ENCODE assay signal across 12 mouse cellular contexts in the genomic region with DNA sequence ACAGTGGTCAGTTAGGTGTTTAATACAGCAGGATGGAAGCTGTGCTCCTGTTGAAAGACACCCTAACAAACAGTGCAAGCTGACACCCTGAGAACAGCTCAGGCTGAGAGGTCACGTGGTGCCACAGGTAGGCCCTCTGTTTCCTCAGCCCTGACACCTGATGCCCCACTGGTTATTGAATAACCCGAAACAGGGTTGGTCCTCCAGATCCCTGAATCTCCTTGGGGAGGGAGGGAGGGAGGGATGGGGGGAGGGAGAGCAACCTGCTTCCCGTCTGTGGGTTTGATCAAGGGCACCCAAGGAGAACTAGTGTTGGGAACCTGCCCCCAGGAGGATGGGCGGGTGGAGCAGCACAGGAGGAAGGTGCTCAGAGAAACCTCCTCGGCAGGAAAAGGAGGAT. TPM values are rescaled to one million over a fixed set of nuclear protein-coding genes. Genes with fewer than 3 reads are reported as not detected.
A peak's percentile ranks its signal among the peaks of the same experiment; 100 is the strongest.
DNase-seq lines count a peak whose midpoint lies in the region; ATAC-seq and TF ChIP-seq lines count a peak whose summit lies in the region.
"Had no signal": no experiment of that assay in that cellular context is flagged by ENCODE, and none has a peak within 500 bp of the region (broad histone marks: within the 10 kb centered on the region; RNA-seq: fewer than 3 reads in every experiment).

No protein-coding gene starts in this region.

- intact Hi-C loops in heart, postnatal 36 days (cut with DNase I): no loop called here

- no peak overlapping the region for H3K4me3 ChIP-seq in embryonic facial prominence, embryonic 13.5 days
- no peak overlapping the region for H3K4me3 ChIP-seq in liver, adult 2 months (ENCODE audit: insufficient read depth, low read depth, low read length)
- H3K4me3 ChIP-seq: megakaryocyte, embryonic 14.5 days; myocyte had no signal

- H3K4me1 ChIP-seq in embryonic facial prominence, embryonic 13.5 days: peaks cover 13% of the 10 kb centered on the region
- H3K4me1 ChIP-seq in liver, adult 2 months (ENCODE audit: control insufficient read depth, insufficient read depth, low read length): peaks cover 3% of the 10 kb centered on the region

- 33% methylated on average over 5 of the region's 5 CpGs for WGBS in embryonic facial prominence, embryonic 13.5 days
- WGBS in liver, adult 2 months: 28% methylated on average over 5 of the region's 5 CpGs

- peak; percentile 79 for DNase-seq in kidney, adult 18-20 months
- peak; percentile 88 for DNase-seq in liver, adult 2 months (ENCODE audit: extremely low read depth, low read depth, low spot score)
- peak; percentile 46 to 76 for DNase-seq in lung, postnatal 4 days
- no peak for DNase-seq in MN1 (ENCODE audit: low spot score)
- no peak for DNase-seq in gastrocnemius, adult 18-20 months (ENCODE audit: low spot score)
- DNase-seq in heart, postnatal 36 days: no peak
- no peak for DNase-seq in thymus, postnatal 14 days
- DNase-seq: gastrocnemius, postnatal 25 days had no signal

- no peaks in the 10 kb centered on the region for H3K36me3 ChIP-seq in embryonic facial prominence, embryonic 13.5 days
- no peaks in the 10 kb centered on the region for H3K36me3 ChIP-seq in liver, adult 2 months (ENCODE audit: control insufficient read depth, insufficient read depth, low read length)

- H3K27me3 ChIP-seq in embryonic facial prominence, embryonic 13.5 days: no peaks in the 10 kb centered on the region; the same call in 1 of the 2 replicates
- H3K27me3 ChIP-seq in liver, adult 2 months (ENCODE audit: control insufficient read depth, insufficient read depth, low read length): no peaks in the 10 kb centered on the region

- no peak for TF ChIP-seq CTCF in liver, adult 2 months (IDR thresholded peaks at IDR 0.05; ENCODE audit: low read depth, low read length)

- 0 out of 2 replicates have a peak, but pooled peaks have one; percentile 69 for ATAC-seq in embryonic facial prominence, embryonic 13.5 days (ENCODE audit: insufficient number of reproducible peaks, insufficient read depth, low FRiP score, low TSS enrichment, low read depth)
- ATAC-seq: activated CD4-positive, CD25-positive, alpha-beta regulatory T cell, adult 4 months had no signal

- TF ChIP-seq POLR2A in liver, adult 2 months (IDR thresholded peaks at IDR 0.05; ENCODE audit: extremely low read depth, insufficient read depth, low read length): no peak

- no peak overlapping the region for H3K4me2 ChIP-seq in embryonic facial prominence, embryonic 13.5 days

- no peak overlapping the region for H3K9ac ChIP-seq in embryonic facial prominence, embryonic 13.5 days
- H3K9ac ChIP-seq in liver, adult 2 months (ENCODE audit: low read depth, low read length): no peak overlapping the region

- H3K9me3 ChIP-seq in embryonic facial prominence, embryonic 13.5 days: no peaks in the 10 kb centered on the region

- no peaks in the 10 kb centered on the region for H3K79me2 ChIP-seq in liver, adult 2 months (ENCODE audit: control insufficient read depth, insufficient read depth, low read length)

- H3K27ac ChIP-seq in embryonic facial prominence, embryonic 13.5 days: no peak overlapping the region
- no peak overlapping the region for H3K27ac ChIP-seq in liver, adult 2 months (replicated peaks; ENCODE audit: insufficient read depth, low read depth, low read length)

RNA-seq across cellular contexts. Expression of gene Hes1, which starts 18.6 kb away (rescaled TPM):
- 42.9 and 44.3 TPM in 2 replicates for polyA plus RNA-seq in embryonic facial prominence, embryonic 13.5 days (2015; fragmentation: Nextera tagmentation; extraction: Ambion mirVana)
- 2.8 and 5.8 TPM in 2 replicates for total RNA-seq in liver, adult 2 months (2014; rRNA removed)
- 26.9 and 28.5 TPM in 2 replicates for polyA plus RNA-seq in liver, adult 2 months (2012; rRNA removed)
- 10 to 100 TPM in 1 of 2 experiments, 1 to 10 TPM in 1; 7.6 to 13.0 TPM for total RNA-seq in gastrocnemius, adult 18-20 months (2021)
- 10 to 100 TPM; 20.6 to 27.4 TPM for total RNA-seq in heart, postnatal 36 days (2021)
- polyA plus RNA-seq: activated CD4-positive, CD25-positive, alpha-beta regulatory T cell, adult 4 months had no signal

Comparison
In these comparisons a context has a peak if more than half of its experiments do, and no peak if none do; other contexts are left out.
1. DNase-seq: peak in kidney, adult 18-20 months (single experiment), liver, adult 2 months (single experiment) and lung, postnatal 4 days (2 of 2); none in MN1 (single experiment), gastrocnemius, adult 18-20 months (single experiment), heart, postnatal 36 days (0 of 2) and thymus, postnatal 14 days (single experiment).